Mouse (Mus musculus) ES-Bruce4 (cell line): ENCODE measurements at regions not wholly inside any gene's neighbourhood (a gene's known extent, or its start where the extent isn't known, plus 50 kb on each side); places are given as distances from the start of the nearest gene placed in this dataset.

Experiments used
- CTCF ChIP-seq: IDR thresholded peaks from one replicate; pipeline ENCODE4 v1.8.1; 2011; ENCODE audit warnings: low read depth, low read length
- EP300 ChIP-seq: IDR thresholded peaks from 2 replicates; pipeline ENCODE4 v1.6.1; 2011; ENCODE audit warnings: low read depth, low read length; ENCODE audit not compliant: insufficient read depth
- POLR2A ChIP-seq: IDR thresholded peaks from one replicate; pipeline ENCODE4 v1.8.1; 2011; ENCODE audit warnings: low read length; ENCODE audit not compliant: insufficient read depth

DNA sequence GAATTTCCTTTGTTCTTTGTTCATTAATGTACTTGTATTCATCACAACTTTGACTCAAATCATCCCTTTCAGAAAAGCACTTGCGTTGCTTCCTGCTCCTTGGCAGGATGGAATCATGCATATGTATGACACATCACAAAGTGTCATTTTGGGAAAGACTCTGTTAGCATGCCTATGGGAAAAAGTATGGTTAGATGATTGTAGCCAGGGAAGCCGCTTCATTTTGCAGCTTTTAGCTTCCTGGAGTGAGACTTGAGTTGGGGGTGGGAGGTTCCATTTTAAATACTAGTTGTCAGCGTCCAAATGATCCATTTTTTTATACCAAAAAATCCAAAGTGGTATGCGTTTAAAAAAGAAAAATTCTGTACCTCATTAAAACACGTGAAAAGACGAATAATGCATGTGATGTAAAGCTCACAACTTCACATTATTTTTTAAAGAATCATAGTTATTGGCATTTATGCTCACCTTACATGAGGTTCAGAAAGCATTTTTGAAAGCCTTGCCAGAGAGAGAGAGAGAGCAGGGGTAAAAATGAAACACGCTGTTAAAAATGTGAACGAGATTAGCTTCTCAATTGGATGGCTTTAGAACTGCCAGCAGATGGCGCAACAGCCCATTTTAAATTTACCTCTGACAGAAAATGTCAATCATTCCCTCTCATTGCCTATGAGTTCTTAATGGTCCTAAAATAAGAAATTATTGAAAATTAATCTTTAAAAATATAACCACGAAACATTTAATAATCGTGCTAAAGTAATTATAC is 57.6 kb upstream of the Akr1e1 start:
- no peak for TF ChIP-seq POLR2A
- peak; percentile 10 for TF ChIP-seq CTCF
- no peak for TF ChIP-seq EP300
